Mouse (Mus musculus) neural tube, embryonic 15.5 days (tissue): ENCODE measurements around the gene Ttll4. TPM values are rescaled to one million over a fixed set of nuclear protein-coding genes. Genes with fewer than 3 reads are reported as not detected.

ENCODE experiments used
- ATAC-seq: fragments of 200-750 bp; cut with Nextera tagmentation; 2 replicates; pipeline ENCODE4 v1.8.0; 2017; ENCODE audit warnings: mild to moderate bottlenecking, moderate TSS enrichment, moderate library complexity; ENCODE audit not compliant: low FRiP score
- H3K27ac ChIP-seq: fragments of 300-500 bp; sonication (generic); replicated peaks from 2 replicates; pipeline ENCODE4 v1.5.1; 2015; ENCODE audit warnings: mild to moderate bottlenecking, inconsistent platforms
- H3K27me3 ChIP-seq: fragments of 300-500 bp; sonication (generic); replicated peaks from 2 replicates; pipeline ENCODE4 v1.6.1; 2015; ENCODE audit warnings: inconsistent platforms
- H3K36me3 ChIP-seq: fragments of 300-500 bp; sonication (generic); 2 replicates; pipeline ENCODE4 v1.6.1; 2015; ENCODE audit warnings: inconsistent platforms
- H3K4me1 ChIP-seq: fragments of 300-500 bp; sonication (generic); 2 replicates; pipeline ENCODE4 v1.6.1; 2015; ENCODE audit warnings: inconsistent platforms
- H3K4me2 ChIP-seq: fragments of 300-500 bp; sonication (generic); 2 replicates; pipeline ENCODE4 v1.6.1; 2015; ENCODE audit warnings: inconsistent platforms, mild to moderate bottlenecking, moderate library complexity
- H3K4me3 ChIP-seq: fragments of 300-500 bp; sonication (generic); replicated peaks from 2 replicates; pipeline ENCODE4 v1.5.1; 2015; ENCODE audit warnings: mild to moderate bottlenecking, inconsistent platforms
- H3K9ac ChIP-seq: fragments of 300-500 bp; sonication (generic); replicated peaks from 2 replicates; pipeline ENCODE4 v1.6.1; 2015; ENCODE audit warnings: mild to moderate bottlenecking, inconsistent platforms
- H3K9me3 ChIP-seq: fragments of 300-500 bp; sonication (generic); replicated peaks from 2 replicates; pipeline ENCODE4 v1.6.1; 2016; ENCODE audit warnings: inconsistent platforms
- WGBS: fragments of 180-500 bp; shearing (Covaris S2); methylation state at CpG from one replicate; pipeline ENCODE4 v1.1.7; 2015; ENCODE audit warnings: mixed read lengths; 5-methylcytosine and 5-hydroxymethylcytosine counted together
- polyA plus RNA-seq: library from polyadenylated mRNA; unstranded; fragments of >200 nt; fragmentation: Nextera tagmentation; extraction: Ambion mirVana; gene quantifications from 2 replicates; pipeline ENCODE4 v1.2.1, GENCODE M21; 2015

Gene Ttll4
- polyA plus RNA-seq, 1 experiment from 2014 or later: 7.7 TPM

GRCm38 (mm10) chr1:74677843-74678242 is 16.3 kb downstream of the Ttll4 start:
- 78% methylated on average over 1 of the region's 1 CpGs for WGBS
- no peak overlapping the region for H3K4me3 ChIP-seq

GRCm38 (mm10) chr1:74687131-74687530 is 25.6 kb downstream of the Ttll4 start:
- peaks cover 80% of the 10 kb centered on the region for H3K36me3 ChIP-seq

More at GRCm38 (mm10) chr1:74677843-74678242, 16.3 kb downstream of the Ttll4 start:
- ATAC-seq: no peak
- H3K4me1 ChIP-seq: no peaks in the 10 kb centered on the region
- H3K9ac ChIP-seq: no peak overlapping the region
- H3K9me3 ChIP-seq: no peaks in the 10 kb centered on the region
- no peaks in the 10 kb centered on the region for H3K27me3 ChIP-seq
- peaks cover 48% of the 10 kb centered on the region for H3K36me3 ChIP-seq
- no peak overlapping the region for H3K27ac ChIP-seq
- H3K4me2 ChIP-seq: no peak overlapping the region

GRCm38 (mm10) chr1:74693891-74694583 is 32.5 kb downstream of the Ttll4 start:
- Histone ChIP-seq H3K4me2 (no peak overlapping the region), H3K36me3 (peaks cover 77% of the 10 kb centered on the region), H3K4me3 (no peak overlapping the region), H3K9ac (no peak overlapping the region), H3K9me3 (no peaks in the 10 kb centered on the region), H3K27me3 (no peaks in the 10 kb centered on the region), H3K27ac (no peak overlapping the region), H3K4me1 (no peaks in the 10 kb centered on the region)
- no peak for ATAC-seq
- WGBS: 92% methylated on average over 8 of the region's 8 CpGs

More at GRCm38 (mm10) chr1:74687131-74687530, 25.6 kb downstream of the Ttll4 start:
- ATAC-seq: no peak
- Histone ChIP-seq H3K27ac (no peak overlapping the region), H3K4me1 (no peaks in the 10 kb centered on the region), H3K9ac (no peak overlapping the region), H3K27me3 (no peaks in the 10 kb centered on the region), H3K9me3 (no peaks in the 10 kb centered on the region), H3K4me2 (no peak overlapping the region), H3K4me3 (no peak overlapping the region)
- 87% methylated on average over 7 of the region's 7 CpGs for WGBS

GRCm38 (mm10) chr1:74695836-74696235 is 34.3 kb downstream of the Ttll4 start:
- Histone ChIP-seq H3K9ac (no peak overlapping the region), H3K36me3 (peaks cover 66% of the 10 kb centered on the region), H3K27ac (no peak overlapping the region), H3K27me3 (no peaks in the 10 kb centered on the region), H3K9me3 (no peaks in the 10 kb centered on the region), H3K4me3 (no peak overlapping the region), H3K4me2 (no peak overlapping the region), H3K4me1 (no peaks in the 10 kb centered on the region)
- ATAC-seq: no peak
- 93% methylated on average over 4 of the region's 4 CpGs for WGBS

- Histone ChIP-seq H3K4me2 (no peak overlapping the region), H3K27me3 (no peaks in the 10 kb centered on the region), H3K4me3 (no peak overlapping the region), H3K9ac (no peak overlapping the region), H3K36me3 (peaks cover 52% of the 10 kb centered on the region), H3K9me3 (no peaks in the 10 kb centered on the region), H3K4me1 (no peaks in the 10 kb centered on the region), H3K27ac (no peak overlapping the region)
- 98% methylated on average over 6 of the region's 6 CpGs for WGBS
- no peak for ATAC-seq
Observed at GRCm38 (mm10) chr1:74697416-74697815, 35.9 kb downstream of the Ttll4 start.

GRCm38 (mm10) chr1:74698353-74698752 is 36.8 kb downstream of the Ttll4 start:
- ATAC-seq: no peak
- H3K27ac ChIP-seq: no peak overlapping the region
- no peak overlapping the region for H3K4me2 ChIP-seq
- H3K36me3 ChIP-seq: peaks cover 50% of the 10 kb centered on the region
- no peak overlapping the region for H3K9ac ChIP-seq
- no peaks in the 10 kb centered on the region for H3K4me1 ChIP-seq
- no peaks in the 10 kb centered on the region for H3K27me3 ChIP-seq
- H3K9me3 ChIP-seq: no peaks in the 10 kb centered on the region
- WGBS: 100% methylated on average over 1 of the region's 1 CpGs
- no peak overlapping the region for H3K4me3 ChIP-seq

- no peak for ATAC-seq
- 100% methylated on average over 1 of the region's 1 CpGs for WGBS
- Histone ChIP-seq H3K4me3 (no peak overlapping the region), H3K9ac (no peak overlapping the region), H3K4me1 (no peaks in the 10 kb centered on the region), H3K9me3 (no peaks in the 10 kb centered on the region), H3K36me3 (peaks cover 50% of the 10 kb centered on the region), H3K4me2 (no peak overlapping the region), H3K27me3 (no peaks in the 10 kb centered on the region), H3K27ac (no peak overlapping the region)
Observed at GRCm38 (mm10) chr1:74698791-74699190, 37.2 kb downstream of the Ttll4 start.

GRCm38 (mm10) chr1:74702142-74702553 is 40.6 kb downstream of the Ttll4 start:
- no peak for ATAC-seq
- Histone ChIP-seq H3K4me1 (no peaks in the 10 kb centered on the region), H3K9me3 (no peaks in the 10 kb centered on the region), H3K27ac (no peak overlapping the region), H3K9ac (no peak overlapping the region), H3K4me2 (no peak overlapping the region), H3K36me3 (peaks cover 26% of the 10 kb centered on the region), H3K27me3 (no peaks in the 10 kb centered on the region), H3K4me3 (no peak overlapping the region)
- 88% methylated on average over 6 of the region's 6 CpGs for WGBS

GRCm38 (mm10) chr1:74704156-74704555 is 42.6 kb downstream of the Ttll4 start:
- H3K9ac ChIP-seq: no peak overlapping the region
- peaks cover 5% of the 10 kb centered on the region for H3K36me3 ChIP-seq
- no peak overlapping the region for H3K4me3 ChIP-seq
- H3K27ac ChIP-seq: no peak overlapping the region; the same call in 1 of the 2 replicates
- no peak for ATAC-seq
- no peaks in the 10 kb centered on the region for H3K27me3 ChIP-seq
- no peaks in the 10 kb centered on the region for H3K9me3 ChIP-seq
- no peaks in the 10 kb centered on the region for H3K4me1 ChIP-seq
- 63% methylated on average over 3 of the region's 3 CpGs for WGBS
- H3K4me2 ChIP-seq: no peak overlapping the region

GRCm38 (mm10) chr1:74705016-74705415 is 43.5 kb downstream of the Ttll4 start:
- no peak overlapping the region for H3K27ac ChIP-seq
- no peak overlapping the region for H3K4me3 ChIP-seq
- no peak overlapping the region for H3K4me2 ChIP-seq
- H3K36me3 ChIP-seq: peaks cover 3% of the 10 kb centered on the region; the same call in 1 of the 2 replicates
- H3K9me3 ChIP-seq: no peaks in the 10 kb centered on the region
- H3K27me3 ChIP-seq: no peaks in the 10 kb centered on the region
- ATAC-seq: no peak
- no peak overlapping the region for H3K9ac ChIP-seq
- 54% methylated on average over 5 of the region's 5 CpGs for WGBS
- H3K4me1 ChIP-seq: no peaks in the 10 kb centered on the region

- Histone ChIP-seq H3K36me3 (no peaks in the 10 kb centered on the region), H3K27me3 (peaks cover 8% of the 10 kb centered on the region; the same call in 1 of the 2 replicates), H3K27ac (no peak overlapping the region), H3K4me3 (no peak overlapping the region), H3K4me1 (peaks cover 11% of the 10 kb centered on the region), H3K4me2 (no peak overlapping the region), H3K9ac (no peak overlapping the region), H3K9me3 (no peaks in the 10 kb centered on the region)
- ATAC-seq: no peak
- WGBS: 39% methylated on average over 6 of the region's 6 CpGs
Observed at GRCm38 (mm10) chr1:74709566-74709965, 48.0 kb downstream of the Ttll4 start.

- no peak overlapping the region for H3K4me2 ChIP-seq
- ATAC-seq: no peak
- H3K27me3 ChIP-seq: peaks cover 8% of the 10 kb centered on the region; the same call in 1 of the 2 replicates
- no peak overlapping the region for H3K4me3 ChIP-seq
- H3K4me1 ChIP-seq: peaks cover 11% of the 10 kb centered on the region
- H3K9ac ChIP-seq: no peak overlapping the region
- WGBS: 86% methylated on average over 4 of the region's 4 CpGs
- no peaks in the 10 kb centered on the region for H3K36me3 ChIP-seq
- H3K27ac ChIP-seq: no peak overlapping the region
- no peaks in the 10 kb centered on the region for H3K9me3 ChIP-seq
Observed at GRCm38 (mm10) chr1:74712046-74712445, 50.5 kb downstream of the Ttll4 start.
